Mouse (Mus musculus) right cerebral cortex, postnatal 14 days (tissue): ENCODE data around the gene Fgfr2.
"Not testable (repeated sequence)": the region's sequence is repeated elsewhere in the genome, so short reads cannot be mapped to it uniquely, and the experiment has no call there.

Experiments used
- DNase-seq: peaks from one replicate; pipeline ENCODE4 v3.0.0; 2022

Fgfr2 gene

DNA sequence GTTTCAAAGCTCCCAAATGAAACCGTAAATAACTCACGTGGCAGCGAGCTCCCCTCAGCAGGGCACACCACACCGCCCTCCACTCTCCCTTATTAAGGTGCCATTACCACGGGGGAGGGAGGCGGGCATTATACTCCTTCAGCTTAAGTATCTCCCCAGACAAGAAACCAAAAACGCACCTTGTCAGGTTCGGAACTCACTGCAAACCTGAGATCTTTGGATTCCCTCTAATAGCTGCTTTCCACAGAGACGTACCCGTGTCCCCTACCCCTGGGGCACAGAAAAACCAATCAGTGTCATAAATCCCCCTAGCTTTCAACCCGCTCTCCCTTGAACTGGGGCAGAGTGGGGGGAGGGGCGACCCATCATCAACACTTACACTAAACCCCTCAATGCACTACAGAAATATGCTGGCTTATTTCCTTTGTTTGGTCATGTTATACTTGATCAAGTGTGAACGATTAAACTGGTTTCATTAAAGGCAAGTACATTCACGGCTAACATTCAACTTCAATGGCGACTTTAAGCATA, 2.9 kb downstream of the Fgfr2 start:
- no peak for DNase-seq

DNA sequence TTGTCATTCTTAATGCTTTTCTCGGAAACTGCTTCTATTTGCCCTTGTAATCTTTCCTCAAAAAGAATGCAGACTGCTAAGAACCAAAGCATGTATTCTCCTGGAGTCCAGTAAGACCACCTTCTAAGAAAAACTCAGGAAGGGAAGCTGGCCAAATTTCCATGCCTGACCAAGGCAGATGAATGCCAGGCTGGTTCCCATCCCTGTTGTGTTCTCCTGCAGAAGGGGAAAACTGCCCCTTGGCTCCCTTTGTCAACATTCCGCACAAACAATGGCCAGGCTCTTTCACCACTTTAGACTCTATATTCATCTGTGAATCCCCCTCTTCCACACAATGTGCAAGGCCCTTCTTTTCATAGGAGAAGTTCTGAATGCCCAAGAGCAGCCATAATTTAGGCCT, 5.3 kb downstream of the Fgfr2 start:
- no peak for DNase-seq

DNA sequence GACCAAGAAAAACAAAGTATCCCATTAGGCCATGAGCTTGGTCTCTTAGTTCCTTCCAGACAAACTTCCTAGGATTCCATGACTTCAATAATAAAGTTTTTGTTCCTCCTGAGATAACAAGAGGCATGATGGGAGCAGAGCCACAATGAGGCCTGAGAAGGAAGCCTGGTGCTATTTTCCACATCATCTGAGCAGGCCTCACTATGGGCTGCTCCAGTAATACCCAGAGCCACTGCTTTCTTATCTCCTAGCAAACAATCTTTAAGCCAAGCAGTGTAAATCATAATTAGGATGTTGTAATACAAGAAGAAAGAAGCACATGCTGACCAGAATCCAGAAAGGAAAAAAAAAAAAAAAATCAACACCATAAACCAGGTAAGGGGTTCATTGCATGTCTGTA, 6.6 kb downstream of the Fgfr2 start:
- no peak for DNase-seq

DNA sequence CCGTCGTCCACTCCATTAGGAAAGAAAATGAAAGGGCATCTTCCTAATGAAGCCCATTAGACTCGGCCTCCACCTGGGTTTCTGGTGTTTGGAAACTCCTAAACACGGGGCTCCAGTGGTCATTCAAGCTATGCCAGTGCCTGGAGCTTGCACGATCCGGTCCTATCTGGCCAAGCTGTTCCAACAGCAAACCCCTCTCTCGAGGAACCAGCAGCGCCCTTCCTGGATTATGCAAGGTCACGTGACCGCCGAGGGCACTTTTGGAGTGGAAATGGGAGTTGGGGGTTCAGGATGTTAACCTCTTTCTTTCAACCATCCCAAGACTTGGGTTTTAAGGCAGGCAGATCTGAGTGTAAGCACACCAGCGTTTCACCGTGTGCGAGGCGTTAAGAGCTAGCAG, 7.3 kb downstream of the Fgfr2 start:
- no peak for DNase-seq

DNA sequence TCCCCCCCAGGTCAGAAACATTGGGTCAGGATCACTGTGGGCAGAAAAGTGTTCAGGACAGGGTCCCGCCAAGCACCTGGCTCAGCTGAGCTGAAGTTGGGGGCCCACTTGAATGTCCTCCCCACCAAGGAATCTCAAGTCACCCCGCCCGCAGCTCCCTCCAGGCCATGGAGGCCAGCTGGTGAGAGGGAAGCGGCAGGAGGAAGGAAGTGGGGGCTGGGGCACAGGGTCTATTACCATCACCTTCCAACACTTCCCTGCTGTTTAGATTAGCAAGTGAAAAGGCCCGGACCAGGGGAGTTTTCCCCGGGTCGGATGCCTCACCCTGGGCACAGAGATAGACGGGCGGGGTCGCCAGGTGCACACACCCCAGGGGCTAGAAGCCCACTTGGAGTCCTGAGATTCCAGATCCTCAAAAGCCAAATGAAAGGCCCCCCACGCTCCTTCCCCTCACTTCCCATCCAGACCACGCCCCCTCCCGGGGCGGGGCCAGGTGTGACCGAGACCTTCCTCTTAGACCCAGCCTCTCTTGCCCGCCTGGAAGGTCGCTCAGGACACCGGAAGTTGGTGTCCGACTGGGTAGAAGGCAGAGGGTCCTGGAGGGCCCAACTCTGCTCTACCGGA, 8.2 kb downstream of the Fgfr2 start:
- no peak for DNase-seq

DNA sequence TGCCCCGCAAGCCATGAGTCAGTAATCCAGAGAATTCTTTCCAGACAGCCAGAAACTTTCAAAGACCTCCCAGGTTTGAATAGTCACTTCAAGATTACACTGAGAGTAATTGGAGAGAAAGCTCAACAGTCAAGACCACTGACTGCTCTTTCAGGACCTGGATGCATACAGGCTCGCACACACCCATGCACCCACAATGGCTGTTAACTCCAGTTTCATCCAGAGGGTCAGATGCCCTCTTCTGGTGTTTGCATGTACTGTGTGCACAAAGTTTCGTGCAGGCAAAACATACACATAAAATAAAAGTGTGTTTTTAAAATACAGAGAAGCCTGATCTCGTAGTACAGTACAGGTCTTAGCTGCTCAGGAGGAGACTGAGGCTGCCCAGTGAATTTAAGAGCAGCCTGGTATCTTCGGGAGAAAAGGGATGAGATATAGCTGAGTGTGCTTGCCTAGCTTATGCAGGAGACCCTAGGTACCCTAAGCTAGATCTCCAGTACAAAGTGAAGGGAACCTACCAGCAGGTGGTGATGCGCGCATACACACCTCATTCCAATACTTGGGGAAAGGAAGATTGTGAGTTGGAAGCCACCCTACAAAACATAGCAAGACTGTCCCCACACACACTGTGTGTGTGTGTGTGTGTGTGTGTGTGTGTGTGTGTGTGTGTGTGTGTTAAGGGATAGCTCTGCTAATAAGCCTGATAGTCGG, 9.8 kb downstream of the Fgfr2 start:
- no peak for DNase-seq

DNA sequence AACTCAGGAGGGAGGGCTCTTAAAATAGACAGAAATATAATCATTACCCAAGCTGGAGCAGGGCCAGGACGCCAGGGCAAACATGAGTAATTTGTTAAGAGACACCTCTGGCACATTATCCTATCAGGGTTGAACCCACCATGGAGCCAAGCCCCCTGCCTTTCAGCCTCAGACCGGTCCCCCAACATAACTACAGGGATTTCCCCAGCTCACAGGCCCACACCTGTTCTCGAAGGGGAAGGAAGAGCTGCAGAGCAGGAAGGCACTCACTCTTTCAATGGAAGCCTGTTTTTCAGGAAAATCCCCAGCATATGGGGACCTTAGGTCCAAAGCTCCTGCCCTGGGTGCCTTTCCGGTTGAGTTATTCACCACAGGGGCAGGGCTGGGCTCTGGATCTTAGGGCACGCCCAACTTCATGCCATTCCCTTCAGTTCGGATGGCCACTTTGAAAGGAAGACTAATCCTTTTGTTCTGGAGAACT, 10.8 kb downstream of the Fgfr2 start:
- no peak for DNase-seq

DNA sequence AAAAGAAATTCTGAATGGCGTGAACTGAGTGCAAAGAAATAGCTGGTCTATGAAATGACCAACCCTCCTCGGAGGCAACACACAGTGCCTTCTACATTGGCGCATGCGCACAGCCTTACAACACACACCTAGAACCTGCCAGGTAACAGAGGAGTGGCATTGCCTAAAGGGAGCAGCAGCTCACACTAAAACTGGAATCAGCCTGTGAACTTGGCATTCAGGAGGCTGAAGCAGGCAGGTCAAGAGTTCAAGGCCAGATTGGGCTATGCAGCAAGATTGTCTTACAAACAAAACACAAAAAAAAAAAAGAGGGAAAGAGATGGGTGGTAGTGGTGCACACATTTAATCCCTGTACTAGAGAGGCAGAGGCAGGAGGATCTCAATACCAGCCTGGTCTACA, 13.7 kb downstream of the Fgfr2 start:
- DNase-seq = no peak

DNA sequence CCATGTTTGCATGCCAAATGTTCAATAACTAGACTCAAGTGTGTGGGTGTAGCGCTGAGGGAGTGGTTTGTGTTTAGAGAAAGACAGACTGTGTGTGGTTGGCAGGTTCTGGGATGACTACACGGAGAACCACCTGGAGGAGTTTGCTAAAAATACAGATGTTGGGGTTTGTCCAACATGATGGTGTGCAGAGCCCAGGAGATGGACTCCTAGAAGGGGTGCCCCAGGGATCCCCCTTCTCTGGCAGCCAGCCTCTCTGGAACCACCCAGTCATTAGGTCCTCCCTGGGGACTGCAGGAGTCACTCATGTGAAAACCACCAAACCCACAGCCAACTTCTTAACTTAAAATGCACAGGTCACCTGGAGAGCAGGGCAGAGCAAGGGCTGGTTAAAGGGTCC, 14.5 kb downstream of the Fgfr2 start:
- DNase-seq = no peak

DNA sequence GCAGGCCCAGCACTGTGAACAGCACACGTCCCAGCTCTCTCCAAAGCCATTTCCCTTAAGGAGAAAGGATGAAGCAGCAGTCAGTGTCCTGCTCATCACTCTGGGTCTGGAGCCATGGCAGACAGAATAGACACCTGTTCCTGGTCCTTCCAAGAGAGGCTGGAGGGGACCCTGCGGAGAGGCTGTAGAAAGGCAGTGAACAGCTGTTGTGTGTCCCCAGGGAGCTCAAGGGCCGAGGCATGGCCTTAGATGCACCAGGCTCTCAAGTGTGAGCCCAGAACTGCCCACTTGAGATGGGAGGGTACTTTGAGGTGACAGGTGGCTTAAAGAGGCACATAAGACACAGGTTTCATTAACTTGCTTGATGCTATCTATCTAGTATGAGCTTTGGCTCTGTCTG, 20.6 kb downstream of the Fgfr2 start:
- DNase-seq = no peak

DNA sequence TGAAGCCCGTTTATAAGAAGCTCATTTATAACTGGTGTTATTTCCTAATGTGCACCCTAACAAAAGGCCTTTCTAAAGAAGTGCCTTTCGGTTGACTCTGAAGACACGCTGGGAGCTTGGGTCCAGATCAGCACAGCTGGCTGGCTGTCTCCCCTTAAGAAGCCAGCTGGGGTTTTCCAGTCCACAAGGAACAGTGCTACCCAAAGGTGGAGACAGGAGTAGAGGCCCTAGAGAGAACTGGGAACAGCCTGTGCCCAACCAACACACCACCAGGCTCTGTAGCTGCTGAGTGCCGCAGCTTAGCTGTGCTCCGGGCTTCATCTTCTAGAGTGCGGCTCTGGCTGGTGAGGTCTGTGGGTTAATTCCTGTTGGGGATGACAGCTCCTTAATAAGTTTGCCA, 22.1 kb downstream of the Fgfr2 start:
- DNase-seq = no peak

DNA sequence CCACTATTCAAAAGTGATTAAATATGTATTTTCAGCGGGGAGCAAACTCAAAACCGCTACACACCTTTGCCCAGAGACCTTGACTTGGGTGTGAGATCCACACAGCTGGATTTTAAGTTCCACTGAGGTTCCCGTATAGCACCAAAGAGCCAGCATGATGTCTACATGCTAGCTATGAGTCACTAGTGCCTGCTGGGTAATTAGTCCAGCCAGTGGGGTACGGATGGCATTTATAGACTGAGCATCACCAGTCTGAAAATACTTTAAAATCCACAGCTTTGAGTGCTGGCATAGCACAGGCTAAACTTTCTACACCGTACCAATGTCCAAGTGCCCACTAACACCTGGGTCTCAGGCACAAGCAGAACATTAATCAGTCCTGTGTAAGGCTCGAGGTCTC, 23.0 kb downstream of the Fgfr2 start:
- DNase-seq = no peak

DNA sequence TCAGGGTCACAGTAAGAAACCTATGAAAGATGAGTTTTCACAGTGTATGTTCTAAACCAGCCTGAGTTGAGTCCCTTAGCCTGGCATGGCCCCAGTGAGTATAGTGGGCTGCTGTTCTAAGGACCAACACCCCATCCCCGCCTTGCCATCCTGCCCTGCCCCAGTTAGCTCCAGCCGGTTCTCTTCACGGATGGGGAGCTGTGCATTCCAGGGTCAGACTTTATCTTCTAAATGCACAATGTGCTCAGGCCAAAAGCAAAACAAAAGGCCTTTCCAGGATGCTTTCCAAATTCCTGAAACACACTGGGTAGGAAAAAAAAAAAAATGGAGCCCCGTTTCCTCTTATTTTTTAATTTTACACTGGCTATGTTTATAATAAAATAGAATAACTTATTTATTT, 23.9 kb downstream of the Fgfr2 start:
- no peak for DNase-seq

DNA sequence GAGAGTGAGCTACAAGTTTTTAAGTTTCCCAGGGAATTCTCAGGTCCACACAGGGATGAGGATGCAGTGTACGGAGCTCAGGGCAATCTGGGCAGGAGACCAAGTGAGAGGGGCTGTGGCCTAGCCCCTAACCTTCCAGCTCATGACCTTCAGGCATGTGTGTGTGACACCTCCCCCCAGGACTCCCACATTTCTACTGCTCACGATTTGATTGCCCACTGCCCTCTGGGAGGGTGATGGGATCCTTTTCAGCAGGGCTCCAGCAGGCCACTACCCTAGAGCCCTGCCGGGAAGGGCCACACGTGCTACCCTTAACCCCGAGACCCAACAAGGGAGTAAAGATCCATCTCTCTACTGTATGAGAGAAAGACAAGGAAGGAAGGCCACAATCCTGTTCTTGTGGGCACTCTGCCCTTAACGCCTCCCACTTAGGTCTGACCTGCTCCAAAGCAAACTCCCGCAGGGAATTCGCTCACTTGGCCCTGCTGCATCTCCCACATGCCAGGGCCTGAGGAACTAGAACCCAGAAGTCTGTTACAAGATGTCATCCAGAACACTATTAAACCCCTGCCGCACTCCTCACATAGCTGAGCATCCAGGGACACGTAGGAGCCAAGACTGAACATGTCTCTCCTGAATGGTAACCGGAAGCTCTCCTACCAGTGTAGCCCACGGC, 24.9 kb downstream of the Fgfr2 start:
- no peak for DNase-seq

DNA sequence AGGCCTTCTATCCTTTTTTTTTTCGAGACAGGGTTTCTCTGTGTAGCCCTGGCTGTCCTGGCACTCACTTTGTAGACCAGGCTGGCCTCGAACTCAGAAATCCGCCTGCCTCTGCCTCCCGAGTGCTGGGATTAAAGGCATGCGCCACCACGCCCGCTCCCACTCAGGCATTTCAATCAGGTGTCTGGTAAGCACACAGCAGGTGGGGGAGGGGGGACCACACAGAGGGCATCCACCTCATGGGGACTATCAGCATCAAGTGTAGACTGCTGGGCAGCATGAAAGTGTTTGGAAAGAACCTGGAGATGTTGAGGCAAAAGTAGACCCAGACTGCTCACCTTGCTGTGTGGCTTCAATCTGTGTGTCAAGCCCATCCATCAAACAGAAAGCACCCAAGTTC, 27.5 kb downstream of the Fgfr2 start:
- not testable (repeated sequence) for DNase-seq

DNA sequence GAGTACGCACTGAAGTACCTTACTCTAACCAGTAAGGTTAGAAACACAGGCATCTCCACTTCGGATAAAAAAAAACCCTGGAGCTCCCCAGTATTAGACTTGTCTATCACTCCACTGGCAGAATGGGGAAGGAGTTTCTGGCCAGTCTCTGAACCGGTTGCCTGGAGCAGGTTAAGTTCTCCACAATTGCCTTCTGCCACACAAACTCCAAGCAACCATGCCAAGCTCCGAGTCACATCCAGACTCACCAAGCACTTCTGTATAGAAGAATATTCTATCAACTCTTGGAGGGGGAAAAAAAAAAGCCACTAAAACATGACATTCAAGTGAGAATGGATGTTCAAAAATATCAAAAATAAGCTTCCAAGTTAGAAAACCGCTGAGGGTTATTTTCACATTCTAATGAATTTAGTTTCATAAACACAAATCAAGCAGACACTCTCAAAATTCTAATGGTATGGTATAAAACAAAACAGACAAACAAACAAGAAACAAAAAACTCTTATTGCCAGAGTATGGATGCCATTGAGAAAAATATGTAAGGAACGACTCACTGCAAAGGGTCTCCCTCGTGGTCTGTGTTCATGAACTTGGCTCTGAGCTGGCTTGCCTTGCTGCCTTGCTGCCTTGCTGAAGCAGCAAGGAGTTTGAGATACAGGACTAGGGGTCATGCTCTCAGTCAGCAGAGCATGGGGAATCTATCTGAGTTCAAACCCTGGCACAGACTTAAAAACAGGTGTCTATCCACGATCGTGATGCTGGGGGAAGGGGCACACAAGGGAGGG, 28.2 kb downstream of the Fgfr2 start:
- DNase-seq = no peak

DNA sequence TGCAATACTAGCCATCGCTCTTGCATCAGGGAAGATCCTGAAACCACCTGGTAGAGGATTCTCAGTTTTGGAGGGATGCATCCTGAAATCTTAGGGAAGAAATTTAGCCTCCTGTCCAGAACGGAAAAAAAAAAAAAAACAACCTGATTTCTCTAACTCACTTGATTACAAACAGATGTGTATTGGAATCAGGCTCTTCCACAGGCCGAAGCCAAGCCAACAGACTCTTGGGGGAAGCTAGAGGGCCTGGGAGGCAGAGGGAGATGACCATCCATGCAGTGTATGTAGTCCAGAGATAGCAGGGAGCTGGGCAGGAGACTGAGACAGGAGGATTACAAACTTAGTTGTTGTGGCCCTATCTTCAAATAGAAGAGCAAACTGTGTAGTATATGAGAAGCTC, 29.0 kb downstream of the Fgfr2 start:
- DNase-seq = no peak

DNA sequence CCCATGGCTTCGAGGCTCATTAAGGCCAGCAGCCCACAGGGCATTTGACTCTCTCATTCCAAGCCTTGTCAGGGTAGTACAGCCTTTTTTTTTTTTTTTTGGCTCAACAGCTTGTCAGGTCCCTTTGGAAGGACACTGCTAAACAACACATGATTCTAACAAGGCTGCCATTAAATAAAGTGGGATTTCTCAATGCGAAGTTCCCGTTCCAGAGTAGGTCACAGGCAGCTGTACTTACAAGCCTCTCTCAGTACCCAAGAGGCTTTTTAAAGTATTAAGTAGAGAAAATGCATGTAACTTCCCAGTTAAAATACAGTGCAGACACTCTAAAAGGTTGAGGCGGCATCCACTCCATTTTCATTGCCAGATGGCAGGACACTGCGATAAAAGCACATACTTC, 29.4 kb downstream of the Fgfr2 start:
- DNase-seq = no peak

DNA sequence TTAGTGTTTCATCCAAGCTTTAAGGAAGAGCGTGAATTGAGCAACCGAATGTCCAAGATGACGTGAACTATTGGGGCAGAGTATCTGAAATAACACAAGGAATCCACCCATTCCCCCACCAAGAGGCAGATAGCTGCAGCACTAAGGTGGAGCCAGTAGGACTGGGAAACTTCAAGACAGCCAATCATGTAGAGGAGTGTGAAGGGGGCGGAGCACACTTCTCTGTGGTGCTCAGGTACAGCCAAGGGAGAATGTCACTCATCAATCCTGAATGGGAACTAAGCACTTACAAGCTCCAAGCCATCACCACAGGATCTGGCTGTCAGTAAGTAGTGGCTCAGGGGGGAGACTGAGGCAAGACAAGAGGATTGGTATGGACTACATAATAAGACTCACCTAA, 32.5 kb downstream of the Fgfr2 start:
- no peak for DNase-seq

DNA sequence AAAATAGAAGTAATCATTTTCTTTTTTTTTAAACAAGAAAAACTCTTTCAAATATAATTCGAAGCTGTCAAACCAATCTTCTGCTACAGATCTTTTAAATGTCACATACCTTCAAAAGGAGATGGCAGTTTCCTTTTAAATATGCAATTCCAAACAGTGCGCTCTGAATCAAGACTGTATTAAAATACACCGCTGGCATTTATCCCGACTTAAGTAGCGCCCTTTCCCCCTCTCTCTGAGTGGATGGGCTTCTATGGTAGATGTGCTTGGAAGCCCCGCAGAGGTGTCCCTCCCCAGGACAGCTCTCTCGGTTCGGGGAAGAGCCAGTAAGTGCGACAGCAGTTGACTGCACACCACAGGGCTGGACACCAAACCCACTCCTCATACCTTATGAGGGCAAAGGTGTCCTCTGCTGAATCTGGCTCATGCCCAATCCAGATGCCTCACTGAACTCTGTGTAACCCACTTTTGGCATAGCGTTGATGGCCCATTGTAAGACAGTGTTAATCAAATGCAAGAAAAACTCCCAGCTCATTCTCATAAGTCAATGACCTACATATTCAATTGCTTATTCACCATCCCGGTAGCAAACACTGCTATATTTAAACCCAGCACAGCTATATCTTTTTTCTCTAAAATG, 33.4 kb downstream of the Fgfr2 start:
- DNase-seq = no peak

DNA sequence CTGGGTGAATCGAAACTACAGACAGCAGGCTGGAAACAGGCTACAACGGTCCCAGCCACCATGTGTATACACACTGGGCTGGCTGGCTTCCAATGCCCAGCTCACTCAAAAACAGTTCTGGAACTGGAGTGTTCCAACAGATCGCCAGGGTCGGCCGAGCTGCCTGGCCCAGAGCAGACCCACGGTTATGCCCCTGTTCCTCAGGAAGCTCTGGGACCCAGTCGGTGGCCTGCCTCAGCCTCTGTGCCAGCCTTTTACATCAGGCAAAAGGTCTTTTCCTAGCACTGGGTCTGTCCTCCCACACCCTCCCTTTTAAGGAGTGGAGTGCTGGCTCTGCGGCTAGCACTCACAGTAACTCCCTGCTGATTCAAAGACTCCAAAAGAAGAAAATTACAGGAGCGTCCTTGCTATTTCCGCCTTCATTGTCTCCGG, 34.3 kb downstream of the Fgfr2 start:
- DNase-seq = peak; percentile 73

DNA sequence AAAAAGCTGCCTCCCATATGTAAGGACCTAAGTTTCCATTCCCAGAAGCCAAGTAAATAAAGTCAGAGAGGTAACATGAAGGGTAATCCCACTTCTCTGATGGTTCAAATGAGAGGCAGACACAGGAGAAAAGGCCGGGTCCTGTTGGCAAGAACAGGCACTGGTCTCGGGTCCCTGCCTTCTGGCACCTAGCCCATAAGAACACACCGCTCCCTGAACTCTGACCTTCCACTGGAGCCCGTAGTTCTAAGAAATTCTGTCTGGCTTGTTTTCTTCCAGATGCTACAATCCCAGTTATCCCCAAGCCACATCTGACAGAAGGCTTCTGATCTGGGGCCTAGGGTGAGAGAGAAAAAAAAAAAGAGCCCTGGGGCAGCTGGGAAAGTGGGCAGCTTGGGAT, 34.7 kb downstream of the Fgfr2 start:
- no peak for DNase-seq

DNA sequence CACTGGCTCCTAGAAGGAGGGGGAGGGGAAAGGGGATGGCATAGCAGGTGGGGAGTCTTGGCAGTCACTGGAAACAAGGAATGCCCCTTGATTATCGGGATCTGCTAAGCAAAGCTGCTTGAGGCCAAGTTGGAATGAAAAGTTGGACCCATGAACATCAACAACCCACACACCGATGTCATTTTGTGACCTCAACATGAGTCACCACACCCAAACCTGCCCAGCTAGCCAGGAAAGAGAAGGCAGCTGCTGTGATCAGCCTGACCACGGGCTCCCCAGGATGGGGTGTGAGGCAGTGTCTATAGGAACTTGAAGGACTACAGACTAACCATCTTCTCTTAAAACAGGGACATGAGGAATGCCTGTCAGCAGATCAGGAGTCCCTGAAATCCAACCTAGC, 37.7 kb downstream of the Fgfr2 start:
- no peak for DNase-seq
